Mouse (Mus musculus): ENCODE data around the gene Rims1. TPM values are rescaled to one million over a fixed set of nuclear protein-coding genes. Genes with fewer than 3 reads are reported as not detected.

Rims1 gene
- 0.40 TPM in 2 replicates for polyA plus RNA-seq (2011; ENCODE audit: insufficient read length, low read depth, missing spikeins)

- H3K4me3 ChIP-seq (ENCODE audit: insufficient read depth, low read length) = peak within 1 kb of the TSS; percentile 63
- TF ChIP-seq CTCF (IDR thresholded peaks at IDR 0.05; ENCODE audit: borderline replicate concordance, insufficient read depth, low read length) (no peak), POLR2A (IDR thresholded peaks at IDR 0.05; ENCODE audit: low read depth, low read length) (no peak)
These were observed at the start of gene Rims1 for GRCm38 (mm10) chr1:22805726-22806625. TSS of gene Rims1 (minus strand) at chr1:22805994.

GRCm38 (mm10) chr1:22806626-22807096 is 867 bp upstream of the Rims1 start:
- no peak for TF ChIP-seq CTCF (IDR thresholded peaks at IDR 0.05; ENCODE audit: borderline replicate concordance, insufficient read depth, low read length)
- TF ChIP-seq POLR2A (IDR thresholded peaks at IDR 0.05; ENCODE audit: low read depth, low read length) = no peak
- H3K27ac ChIP-seq (ENCODE audit: insufficient read depth, low read length) = no peak overlapping the region
- H3K4me3 ChIP-seq (ENCODE audit: insufficient read depth, low read length) = peak overlapping the region; percentile 45; the same call in 1 of the 2 replicates
- no peaks in the 10 kb centered on the region for H3K4me1 ChIP-seq (ENCODE audit: control insufficient read depth, insufficient read depth, low read length)

More at GRCm38 (mm10) chr1:22805726-22806625, at the start of gene Rims1:
- Histone ChIP-seq H3K27ac (ENCODE audit: insufficient read depth, low read length) (no peak within 1 kb of the TSS), H3K4me1 (ENCODE audit: control insufficient read depth, insufficient read depth, low read length) (no peaks in the 10 kb centered on the region)

- no peak for TF ChIP-seq POLR2A (IDR thresholded peaks at IDR 0.05; ENCODE audit: low read depth, low read length)
- no peak for TF ChIP-seq CTCF (IDR thresholded peaks at IDR 0.05; ENCODE audit: borderline replicate concordance, insufficient read depth, low read length)
- Histone ChIP-seq H3K4me1 (ENCODE audit: control insufficient read depth, insufficient read depth, low read length) (no peaks in the 10 kb centered on the region), H3K4me3 (ENCODE audit: insufficient read depth, low read length) (peak overlapping the region; percentile 63), H3K27ac (ENCODE audit: insufficient read depth, low read length) (no peak overlapping the region)
These were observed 619 bp downstream of the Rims1 start for GRCm38 (mm10) chr1:22805025-22805725.

- H3K4me3 ChIP-seq (ENCODE audit: insufficient read depth, low read length) = no peak overlapping the region
- TF ChIP-seq CTCF (IDR thresholded peaks at IDR 0.05; ENCODE audit: borderline replicate concordance, insufficient read depth, low read length) (no peak), POLR2A (IDR thresholded peaks at IDR 0.05; ENCODE audit: low read depth, low read length) (no peak)
These were observed 1.5 kb downstream of the Rims1 start for GRCm38 (mm10) chr1:22804148-22804885.

GRCm38 (mm10) chr1:22803471-22803870 is 2.3 kb downstream of the Rims1 start:
- TF ChIP-seq POLR2A (IDR thresholded peaks at IDR 0.05; ENCODE audit: low read depth, low read length) (no peak), CTCF (IDR thresholded peaks at IDR 0.05; ENCODE audit: borderline replicate concordance, insufficient read depth, low read length) (no peak)

More at GRCm38 (mm10) chr1:22804148-22804885, 1.5 kb downstream of the Rims1 start:
- H3K4me1 ChIP-seq (ENCODE audit: control insufficient read depth, insufficient read depth, low read length) = no peaks in the 10 kb centered on the region
- H3K27ac ChIP-seq (ENCODE audit: insufficient read depth, low read length) = no peak overlapping the region

GRCm38 (mm10) chr1:22800276-22800675 is 5.5 kb downstream of the Rims1 start:
- TF ChIP-seq CTCF (IDR thresholded peaks at IDR 0.05; ENCODE audit: borderline replicate concordance, insufficient read depth, low read length) (no peak), POLR2A (IDR thresholded peaks at IDR 0.05; ENCODE audit: low read depth, low read length) (no peak)
- no peak overlapping the region for H3K4me3 ChIP-seq (ENCODE audit: insufficient read depth, low read length)
- no peak overlapping the region for H3K27ac ChIP-seq (ENCODE audit: insufficient read depth, low read length)
- H3K4me1 ChIP-seq (ENCODE audit: control insufficient read depth, insufficient read depth, low read length) = no peaks in the 10 kb centered on the region

More at GRCm38 (mm10) chr1:22803471-22803870, 2.3 kb downstream of the Rims1 start:
- H3K4me3 ChIP-seq (ENCODE audit: insufficient read depth, low read length) = no peak overlapping the region
- no peaks in the 10 kb centered on the region for H3K4me1 ChIP-seq (ENCODE audit: control insufficient read depth, insufficient read depth, low read length)
- no peak overlapping the region for H3K27ac ChIP-seq (ENCODE audit: insufficient read depth, low read length)

GRCm38 (mm10) chr1:22797091-22797490 is 8.7 kb downstream of the Rims1 start:
- no peaks in the 10 kb centered on the region for H3K4me1 ChIP-seq (ENCODE audit: control insufficient read depth, insufficient read depth, low read length)
- TF ChIP-seq POLR2A (IDR thresholded peaks at IDR 0.05; ENCODE audit: low read depth, low read length) (no peak), CTCF (IDR thresholded peaks at IDR 0.05; ENCODE audit: borderline replicate concordance, insufficient read depth, low read length) (no peak)
- H3K4me3 ChIP-seq (ENCODE audit: insufficient read depth, low read length) = no peak overlapping the region
- no peak overlapping the region for H3K27ac ChIP-seq (ENCODE audit: insufficient read depth, low read length)

GRCm38 (mm10) chr1:22789391-22789909 is 16.3 kb downstream of the Rims1 start:
- H3K4me1 ChIP-seq (ENCODE audit: control insufficient read depth, insufficient read depth, low read length) = no peaks in the 10 kb centered on the region; the same call in 1 of the 2 replicates
- no peak for TF ChIP-seq CTCF (IDR thresholded peaks at IDR 0.05; ENCODE audit: borderline replicate concordance, insufficient read depth, low read length)
- TF ChIP-seq POLR2A (IDR thresholded peaks at IDR 0.05; ENCODE audit: low read depth, low read length) = no peak

GRCm38 (mm10) chr1:22787616-22788015 is 18.2 kb downstream of the Rims1 start:
- H3K4me3 ChIP-seq (ENCODE audit: insufficient read depth, low read length) = no peak overlapping the region
- TF ChIP-seq POLR2A (IDR thresholded peaks at IDR 0.05; ENCODE audit: low read depth, low read length) = no peak
- TF ChIP-seq CTCF (IDR thresholded peaks at IDR 0.05; ENCODE audit: borderline replicate concordance, insufficient read depth, low read length) = no peak
- no peak overlapping the region for H3K27ac ChIP-seq (ENCODE audit: insufficient read depth, low read length)
- no peaks in the 10 kb centered on the region; the same call in 1 of the 2 replicates for H3K4me1 ChIP-seq (ENCODE audit: control insufficient read depth, insufficient read depth, low read length)

More at GRCm38 (mm10) chr1:22789391-22789909, 16.3 kb downstream of the Rims1 start:
- Histone ChIP-seq H3K4me3 (ENCODE audit: insufficient read depth, low read length) (no peak overlapping the region), H3K27ac (ENCODE audit: insufficient read depth, low read length) (no peak overlapping the region)
